Mouse (Mus musculus) cortical plate, adult 2 months (tissue): ENCODE measurements at regions not wholly inside any gene's neighbourhood (a gene's known extent, or its start where the extent isn't known, plus 50 kb on each side); places are given as distances from the start of the nearest gene placed in this dataset.

Experiments
- CTCF ChIP-seq: fragments of 200-500 bp; IDR thresholded peaks from 2 replicates; pipeline ENCODE4 v1.5.1; 2011; ENCODE audit warnings: mild to moderate bottlenecking, control low read depth, low read length; ENCODE audit not compliant: insufficient read depth; ENCODE audit errors: extremely low read depth
- POLR2A ChIP-seq: fragments of 200-500 bp; IDR thresholded peaks from 2 replicates; pipeline ENCODE4 v1.6.1; 2011; ENCODE audit warnings: mild to moderate bottlenecking, low read length, control low read depth; ENCODE audit not compliant: insufficient read depth; ENCODE audit errors: extremely low read depth

- no peak for TF ChIP-seq CTCF
- no peak for TF ChIP-seq POLR2A
Observed at GRCm38 (mm10) chr15:86875721-86876309, 661.6 kb downstream of the Tbc1d22a start.
